Mouse (Mus musculus) lung, embryonic 14.5 days (tissue): ENCODE results near the gene Sacm1l. TPM values are rescaled to one million over a fixed set of nuclear protein-coding genes. Genes with fewer than 3 reads are reported as not detected.

Source experiments
- ATAC-seq: fragments of 200-750 bp; cut with Nextera tagmentation; 2 replicates; pipeline ENCODE4 v1.8.0; 2017; ENCODE audit warnings: mild to moderate bottlenecking, moderate TSS enrichment, moderate library complexity; ENCODE audit not compliant: insufficient read depth
- DNase-seq: peaks from one replicate; pipeline ENCODE4 v3.0.0-alpha.2; 2015
- H3K27ac ChIP-seq: fragments of 300-500 bp; sonication (generic); 2 replicates; pipeline ENCODE4 v1.5.1; 2014; ENCODE audit warnings: low read depth, mild to moderate bottlenecking, moderate library complexity
- H3K27me3 ChIP-seq: fragments of 300-500 bp; sonication (generic); 2 replicates; pipeline ENCODE4 v1.6.1; 2014; ENCODE audit warnings: low read length, control low read depth; ENCODE audit not compliant: insufficient read depth
- H3K36me3 ChIP-seq: fragments of 300-500 bp; sonication (generic); 2 replicates; pipeline ENCODE4 v1.6.1; 2014; ENCODE audit warnings: control low read depth; ENCODE audit not compliant: insufficient read depth
- H3K4me1 ChIP-seq: fragments of 300-500 bp; sonication (generic); 2 replicates; pipeline ENCODE4 v1.6.1; 2014; ENCODE audit warnings: antibody characterized with exemption, control low read depth; ENCODE audit not compliant: insufficient read depth
- H3K4me2 ChIP-seq: fragments of 300-500 bp; sonication (generic); 2 replicates; pipeline ENCODE4 v1.6.1; 2014; ENCODE audit warnings: mild to moderate bottlenecking
- H3K4me3 ChIP-seq: fragments of 300-500 bp; sonication (generic); 2 replicates; pipeline ENCODE4 v1.5.1; 2014; ENCODE audit warnings: low read depth, low read length
- H3K9ac ChIP-seq: fragments of 300-500 bp; sonication (generic); 2 replicates; pipeline ENCODE4 v1.6.1; 2014
- H3K9me3 ChIP-seq: fragments of 300-500 bp; sonication (generic); 2 replicates; pipeline ENCODE4 v1.6.1; 2016; ENCODE audit warnings: low read depth, low read length, control low read depth
- CTCF ChIP-seq: IDR thresholded peaks from 2 replicates; pipeline ENCODE4 v1.5.1; 2016; ENCODE audit warnings: antibody characterized with exemption, low read depth
- WGBS: fragments of 180-500 bp; shearing (Covaris S2); extraction: QIAGEN DNeasy Blood & Tissue Kit; methylation state at CpG from one replicate; pipeline ENCODE4 v1.1.7; 2014; 5-methylcytosine and 5-hydroxymethylcytosine counted together
- polyA plus RNA-seq: library from polyadenylated mRNA; unstranded; fragments of >200 nt; fragmentation: Nextera tagmentation; extraction: Ambion mirVana; gene quantifications from 2 replicates; pipeline ENCODE4 v1.2.1, GENCODE M21; 2014

Gene Sacm1l
- polyA plus RNA-seq, 1 experiment from 2014 or later, result 47.6 TPM

- Histone ChIP-seq H3K4me3 (no peak overlapping the region), H3K9ac (no peak overlapping the region), H3K27ac (no peak overlapping the region), H3K27me3 (no peaks in the 10 kb centered on the region), H3K36me3 (peaks cover 39% of the 10 kb centered on the region), H3K4me1 (no peaks in the 10 kb centered on the region), H3K9me3 (no peaks in the 10 kb centered on the region), H3K4me2 (no peak overlapping the region)
- DNase-seq (no peak), ATAC-seq (no peak)
- 85% methylated on average over 10 of the region's 10 CpGs for WGBS
- no peak for TF ChIP-seq CTCF
These were observed 48.0 kb downstream of the Sacm1l start for GRCm38 (mm10) chr9:123577360-123578192.

- no peak for TF ChIP-seq CTCF
- ATAC-seq (no peak), DNase-seq (no peak)
- Histone ChIP-seq H3K4me3 (no peak overlapping the region), H3K4me1 (no peaks in the 10 kb centered on the region), H3K36me3 (peaks cover 42% of the 10 kb centered on the region), H3K4me2 (no peak overlapping the region), H3K27ac (no peak overlapping the region), H3K9me3 (no peaks in the 10 kb centered on the region), H3K27me3 (no peaks in the 10 kb centered on the region), H3K9ac (no peak overlapping the region)
- WGBS, result 73% methylated on average over 7 of the region's 7 CpGs
These were observed 59.8 kb downstream of the Sacm1l start for GRCm38 (mm10) chr9:123589240-123589910.

DNA sequence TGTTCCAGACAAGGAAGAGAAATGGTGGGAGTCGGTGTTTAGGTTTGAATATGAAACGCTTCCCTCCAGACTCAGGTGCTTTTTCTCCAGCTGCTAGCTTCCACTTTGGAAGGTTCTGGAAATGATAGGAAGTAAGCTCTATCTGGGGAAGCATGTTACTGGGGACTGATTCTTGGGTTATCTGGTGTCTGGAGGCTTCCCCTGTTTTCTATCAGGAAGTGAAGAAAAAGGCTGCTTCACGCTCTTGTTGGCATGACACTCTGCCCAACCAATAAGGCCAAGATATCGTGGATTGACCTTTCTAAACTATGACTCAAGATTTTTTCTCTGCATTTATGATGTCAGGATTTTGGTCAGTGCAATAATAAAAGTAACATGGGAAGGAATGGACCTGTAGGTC is 65.6 kb downstream of the Sacm1l start:
- no peak for TF ChIP-seq CTCF
- no peak overlapping the region for H3K4me2 ChIP-seq
- H3K9me3 ChIP-seq, result no peaks in the 10 kb centered on the region
- peaks cover 15% of the 10 kb centered on the region for H3K36me3 ChIP-seq
- 90% methylated on average over 4 of the region's 4 CpGs for WGBS
- H3K27ac ChIP-seq, result no peak overlapping the region
- DNase-seq, result no peak
- H3K4me3 ChIP-seq, result no peak overlapping the region
- H3K4me1 ChIP-seq, result no peaks in the 10 kb centered on the region
- no peaks in the 10 kb centered on the region for H3K27me3 ChIP-seq
- H3K9ac ChIP-seq, result no peak overlapping the region
- no peak for ATAC-seq

DNA sequence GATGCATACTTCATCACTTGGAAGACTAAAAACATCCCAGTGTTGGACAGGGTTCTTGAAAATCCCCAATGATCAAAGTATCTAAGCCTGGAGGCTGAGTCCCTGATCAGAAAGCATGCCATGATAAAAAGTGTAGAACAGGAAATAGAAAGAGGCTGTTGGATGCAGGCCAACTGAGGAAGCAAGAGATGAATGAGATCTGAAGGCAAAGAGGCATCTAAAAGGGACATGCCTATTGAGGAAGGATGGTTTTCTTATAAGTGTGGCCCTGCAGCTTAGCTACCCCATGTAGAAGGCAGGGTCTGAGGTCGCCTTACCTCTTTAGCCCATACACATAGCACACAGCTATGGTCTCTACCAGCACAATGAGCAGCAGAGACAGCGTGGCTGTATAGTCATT is 67.4 kb downstream of the Sacm1l start:
- Histone ChIP-seq H3K4me2 (no peak overlapping the region), H3K36me3 (peaks cover 7% of the 10 kb centered on the region; the same call in 1 of the 2 replicates), H3K4me3 (no peak overlapping the region), H3K27ac (no peak overlapping the region), H3K9me3 (no peaks in the 10 kb centered on the region), H3K27me3 (no peaks in the 10 kb centered on the region), H3K9ac (no peak overlapping the region), H3K4me1 (no peaks in the 10 kb centered on the region)
- ATAC-seq, result no peak
- DNase-seq, result peak; percentile 8
- no peak for TF ChIP-seq CTCF
- WGBS, result 90% methylated on average over 2 of the region's 2 CpGs

DNA sequence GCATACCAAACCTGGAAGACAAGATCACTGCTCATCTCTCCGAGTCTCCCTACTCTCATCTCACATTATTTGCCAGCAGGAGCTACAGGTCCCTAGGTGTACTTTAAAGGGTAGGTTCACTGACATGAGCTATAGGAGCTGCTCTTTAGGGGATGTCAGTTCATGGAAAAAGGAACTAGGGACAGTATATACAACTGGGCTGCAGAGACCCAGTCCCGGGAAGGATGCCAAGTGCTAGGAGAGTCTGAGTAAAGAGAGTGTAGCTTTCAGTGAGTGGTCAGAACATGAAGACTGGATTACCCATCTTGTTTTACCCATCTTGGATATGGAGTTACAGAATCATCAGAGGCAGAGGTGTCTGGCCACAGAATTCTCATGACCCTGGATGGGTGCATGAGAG is 67.8 kb downstream of the Sacm1l start:
- Histone ChIP-seq H3K27me3 (no peaks in the 10 kb centered on the region), H3K27ac (no peak overlapping the region), H3K36me3 (peaks cover 7% of the 10 kb centered on the region; the same call in 1 of the 2 replicates), H3K4me2 (no peak overlapping the region), H3K4me3 (no peak overlapping the region), H3K9me3 (no peaks in the 10 kb centered on the region), H3K9ac (no peak overlapping the region), H3K4me1 (no peaks in the 10 kb centered on the region)
- no peak for DNase-seq
- WGBS, result 86% methylated on average over 2 of the region's 2 CpGs
- ATAC-seq, result no peak
- no peak for TF ChIP-seq CTCF

DNA sequence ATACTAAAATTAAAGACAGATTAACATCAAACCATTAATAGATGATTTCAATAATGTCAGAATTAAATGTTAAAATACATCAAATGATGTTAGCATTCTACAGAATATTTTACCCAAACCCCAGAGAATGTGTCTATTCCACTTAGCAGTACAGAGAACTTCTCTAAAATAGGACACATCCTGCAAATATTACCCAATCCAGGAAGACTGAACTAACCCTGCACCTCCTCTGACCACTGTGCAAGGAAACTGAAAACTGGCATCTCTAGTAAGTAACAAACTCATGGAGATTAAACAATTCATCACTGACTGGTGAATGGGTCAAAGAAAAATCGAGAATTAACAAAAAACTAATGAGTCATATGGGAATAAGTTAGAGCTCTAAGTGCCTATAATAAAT is 72.0 kb downstream of the Sacm1l start:
- H3K9me3 ChIP-seq, result no peaks in the 10 kb centered on the region
- 68% methylated on average over 1 of the region's 1 CpGs for WGBS
- DNase-seq, result no peak
- ATAC-seq, result no peak
- no peak overlapping the region for H3K4me3 ChIP-seq
- no peaks in the 10 kb centered on the region for H3K4me1 ChIP-seq
- H3K4me2 ChIP-seq, result no peak overlapping the region
- no peaks in the 10 kb centered on the region for H3K36me3 ChIP-seq
- no peak for TF ChIP-seq CTCF
- no peak overlapping the region for H3K27ac ChIP-seq
- H3K27me3 ChIP-seq, result no peaks in the 10 kb centered on the region
- no peak overlapping the region for H3K9ac ChIP-seq

DNA sequence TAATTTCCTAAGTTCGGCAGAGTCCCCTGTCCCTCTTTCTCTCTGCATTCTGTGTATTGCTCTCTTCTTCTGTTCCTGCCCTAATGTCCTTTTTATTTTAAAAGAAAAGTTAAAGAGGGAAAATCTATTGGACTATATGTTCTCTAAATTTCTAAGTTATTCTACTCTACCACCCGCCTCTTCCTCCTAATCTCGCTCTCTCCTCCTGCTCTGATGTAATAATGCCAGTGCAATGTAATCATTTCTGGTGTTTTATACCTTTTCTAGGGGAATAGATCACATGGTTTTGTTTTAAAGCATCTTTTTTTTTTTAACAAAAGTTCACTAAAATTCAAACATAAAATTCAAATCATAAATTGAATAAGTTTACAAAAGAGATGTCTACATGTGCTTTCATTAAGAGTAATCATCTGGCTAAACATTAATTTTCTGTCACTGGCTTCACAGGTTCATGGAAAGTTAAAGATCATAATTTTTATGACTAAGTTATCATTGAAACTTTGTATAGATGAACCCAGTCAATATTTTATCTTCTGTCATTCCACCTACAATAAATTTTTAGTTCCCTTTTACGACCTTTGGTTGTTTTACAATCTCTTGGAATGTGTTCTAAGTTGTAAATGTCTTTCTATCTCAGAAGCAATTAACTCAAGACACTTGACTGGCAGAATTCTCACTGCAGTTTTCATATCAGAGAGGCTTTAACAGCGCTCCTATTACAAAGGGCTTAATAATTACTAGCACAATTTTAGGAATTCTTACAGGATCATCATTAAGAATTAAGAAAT is 90.9 kb downstream of the Sacm1l start:
- no peaks in the 10 kb centered on the region for H3K4me1 ChIP-seq
- no peak overlapping the region for H3K4me3 ChIP-seq
- no peak overlapping the region for H3K27ac ChIP-seq
- no peak for TF ChIP-seq CTCF
- no peaks in the 10 kb centered on the region for H3K9me3 ChIP-seq
- H3K27me3 ChIP-seq, result no peaks in the 10 kb centered on the region
- 84% methylated on average over 5 of the region's 5 CpGs for WGBS
- H3K36me3 ChIP-seq, result no peaks in the 10 kb centered on the region
- H3K9ac ChIP-seq, result no peak overlapping the region
- no peak overlapping the region for H3K4me2 ChIP-seq
- ATAC-seq (no peak), DNase-seq (no peak)
